Mouse (Mus musculus): Measurements from ENCODE around the gene Edil3.

DNA sequence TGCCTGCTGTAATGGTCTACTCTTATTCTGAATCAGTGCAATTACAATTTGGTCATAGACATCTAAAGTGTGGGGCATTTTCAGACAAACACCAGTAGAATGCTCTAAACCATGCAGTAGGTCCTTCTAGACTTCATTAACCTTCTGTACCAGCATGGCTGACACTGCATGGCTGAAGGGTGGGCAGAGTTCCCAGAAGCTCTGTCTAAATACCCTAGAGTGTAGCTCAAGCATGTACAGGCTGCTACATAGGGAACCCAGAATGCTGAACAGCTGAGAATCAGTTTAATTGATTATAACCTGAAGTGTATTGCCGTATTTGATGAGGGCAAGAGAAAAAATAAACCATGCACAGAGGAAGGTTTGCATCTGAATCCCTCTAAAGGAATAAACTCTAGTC is 86.1 kb downstream of the Edil3 start:
- TF ChIP-seq POLR2A (IDR thresholded peaks at IDR 0.05; ENCODE audit: insufficient read depth, low read depth, low read length) (no peak), CTCF (IDR thresholded peaks at IDR 0.05) (no peak)

Data from heart, adult 2 months (tissue).